Comparison of ENCODE assay signal across 7 mouse cellular contexts in the genomic region with DNA sequence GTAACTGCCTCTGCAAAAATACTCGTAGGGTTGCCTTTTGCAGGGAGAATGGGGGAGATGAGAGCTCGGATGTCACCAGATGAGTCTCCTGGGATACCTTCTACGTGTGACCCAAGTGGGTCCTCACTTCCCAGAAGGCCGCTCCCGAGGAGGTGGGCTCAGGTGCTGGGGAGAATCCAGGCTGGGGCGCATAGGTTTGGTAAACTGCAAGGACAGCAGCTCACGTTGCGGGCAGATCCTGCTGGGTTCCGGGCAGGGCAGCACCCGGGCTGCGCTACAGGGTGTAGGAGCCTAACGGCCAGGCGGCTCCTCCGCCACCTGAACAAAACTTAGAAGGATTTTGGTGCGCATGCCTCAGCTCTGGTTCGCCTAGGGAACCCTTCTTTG. TPM values are rescaled to one million over a fixed set of nuclear protein-coding genes. Genes with fewer than 3 reads are reported as not detected.
DNase-seq lines count a peak whose midpoint lies in the region; ATAC-seq and TF ChIP-seq lines count a peak whose summit lies in the region.

No protein-coding gene starts in this region.

- H3K27me3 ChIP-seq in lung, postnatal 0 days (replicated peaks; ENCODE audit: insufficient read depth, low read length) = no peaks in the 10 kb centered on the region
- peaks cover 23% of the 10 kb centered on the region for H3K27me3 ChIP-seq in heart, embryonic 14.5 days (ENCODE audit: control insufficient read depth, insufficient read depth, low read length)
- H3K27me3 ChIP-seq in liver, embryonic 14.5 days (ENCODE audit: control insufficient read depth, insufficient read depth, low read length) = peaks cover 28% of the 10 kb centered on the region

- H3K9ac ChIP-seq in lung, postnatal 0 days (replicated peaks; ENCODE audit: low read depth) = peak overlapping the region; percentile 63
- H3K9ac ChIP-seq in heart, embryonic 14.5 days (ENCODE audit: low read length) = peak overlapping the region; percentile 73
- H3K9ac ChIP-seq in liver, embryonic 14.5 days (replicated peaks) = no peak overlapping the region

- peaks cover 9% of the 10 kb centered on the region; the same call in 1 of the 2 replicates for H3K4me1 ChIP-seq in lung, postnatal 0 days (ENCODE audit: insufficient read depth, low read depth, low read length)
- peaks cover 3 to 6% of the 10 kb centered on the region in 2 experiments; a peak in 2 of 4 replicates for H3K4me1 ChIP-seq in heart, embryonic 14.5 days (ENCODE audit: control insufficient read depth in 2 of 2, insufficient read depth in 2 of 2, low read length in 2 of 2)
- 0 out of 4 replicates have a peak, but pooled peaks cover 0 to 1% of the 10 kb centered on the region in 2 experiments for H3K4me1 ChIP-seq in liver, embryonic 14.5 days (replicated peaks; ENCODE audit: control insufficient read depth in 2 of 2, insufficient read depth in 2 of 2, low read length in 1 of 2)

- under 1% methylated on average over 16 of the region's 16 CpGs for WGBS in lung, postnatal 0 days
- 1% methylated on average over 16 of the region's 16 CpGs for WGBS in heart, embryonic 14.5 days
- 1% methylated on average over 16 of the region's 16 CpGs for WGBS in liver, embryonic 14.5 days (ENCODE audit: insufficient replicate concordance)

- no peaks in the 10 kb centered on the region for H3K36me3 ChIP-seq in lung, postnatal 0 days (ENCODE audit: insufficient read depth, low read length)
- H3K36me3 ChIP-seq in heart, embryonic 14.5 days (ENCODE audit: control insufficient read depth, insufficient read depth, low read length) = no peaks in the 10 kb centered on the region
- no peaks in the 10 kb centered on the region for H3K36me3 ChIP-seq in liver, embryonic 14.5 days (replicated peaks; ENCODE audit: control insufficient read depth, insufficient read depth, low read depth)

- DNase-seq in lung, postnatal 0 days (ENCODE audit: low spot score) = peak; percentile 19
- DNase-seq in lung, postnatal 10 days = no peak
- DNase-seq in embryo, embryonic 11.5 days (ENCODE audit: low read depth, low spot score) = peak; percentile 11
- no peak for DNase-seq in liver, embryonic 14.5 days (ENCODE audit: low read depth in 3 of 3, low spot score in 3 of 3)
- DNase-seq in right cerebral cortex, adult 2 months (ENCODE audit: low spot score in 2 of 2) = no peak

- no peak; the same call in 1 of the 2 replicates for TF ChIP-seq CTCF in lung, postnatal 0 days (IDR thresholded peaks at IDR 0.05)
- TF ChIP-seq CTCF in liver, embryonic 14.5 days (IDR thresholded peaks at IDR 0.05; ENCODE audit: low read depth) = no peak

- peak overlapping the region; percentile 64 for H3K27ac ChIP-seq in lung, postnatal 0 days (ENCODE audit: low read length)
- H3K27ac ChIP-seq in heart, embryonic 14.5 days (replicated peaks in 1 of 2; ENCODE audit: control insufficient read depth in 1 of 2, insufficient read depth in 1 of 2, low read depth in 2 of 2, low read length in 2 of 2) = no peak overlapping the region
- no peak overlapping the region for H3K27ac ChIP-seq in liver, embryonic 14.5 days

- no peaks in the 10 kb centered on the region for H3K9me3 ChIP-seq in lung, postnatal 0 days (ENCODE audit: low read length)
- H3K9me3 ChIP-seq in heart, embryonic 14.5 days (ENCODE audit: control insufficient read depth, low read length) = no peaks in the 10 kb centered on the region
- H3K9me3 ChIP-seq in liver, embryonic 14.5 days (ENCODE audit: control insufficient read depth, low read length) = no peaks in the 10 kb centered on the region

- no peak for ATAC-seq in lung, postnatal 0 days
- ATAC-seq in heart, embryonic 14.5 days (ENCODE audit: insufficient number of reproducible peaks, insufficient read depth, low FRiP score, low read depth) = no peak
- no peak for ATAC-seq in liver, embryonic 14.5 days (ENCODE audit: insufficient read depth)
- no peak for ATAC-seq in erythroid progenitor cell, adult 5-6 weeks (replicated peaks; ENCODE audit: low FRiP score, poor library complexity, severe bottlenecking)

- H3K4me2 ChIP-seq in lung, postnatal 0 days (replicated peaks; ENCODE audit: low read depth, low read length) = peak overlapping the region; percentile 93
- H3K4me2 ChIP-seq in heart, embryonic 14.5 days (ENCODE audit: low read length) = peak overlapping the region; percentile 99
- H3K4me2 ChIP-seq in liver, embryonic 14.5 days (ENCODE audit: low read depth) = peak overlapping the region; percentile 63

- no peak for TF ChIP-seq EP300 in lung, postnatal 0 days (IDR thresholded peaks at IDR 0.05)
- TF ChIP-seq EP300 in liver, embryonic 14.5 days (IDR thresholded peaks at IDR 0.05; ENCODE audit: low read depth) = no peak

- peak overlapping the region; percentile 67 for H3K4me3 ChIP-seq in lung, postnatal 0 days (ENCODE audit: low read depth, low read length)
- peak overlapping the region; percentile 67 to 72 for H3K4me3 ChIP-seq in heart, embryonic 14.5 days (ENCODE audit: control insufficient read depth in 1 of 2, insufficient read depth in 1 of 2, low read depth in 1 of 2, low read length in 2 of 2)
- peak overlapping the region; percentile 49 to 50 for H3K4me3 ChIP-seq in liver, embryonic 14.5 days (ENCODE audit: insufficient read depth in 1 of 2, low read depth in 2 of 2, low read length in 2 of 2)

RNA-seq across cellular contexts. Expression of a gene that starts 0.7 kb away (rescaled TPM):
- 24.8 and 25.4 TPM in 2 replicates for polyA plus RNA-seq in lung, postnatal 0 days (2015; fragmentation: Nextera tagmentation; extraction: Ambion mirVana)
- 0.74 and 0.76 TPM in 2 replicates for polyA plus RNA-seq in heart, embryonic 14.5 days (2014; fragmentation: Nextera tagmentation; extraction: Ambion mirVana)
- 0.26 and 0.27 TPM in 2 replicates for polyA plus RNA-seq in liver, embryonic 14.5 days (2012; rRNA removed)
- 0.28 and 0.39 TPM in 2 replicates for polyA plus RNA-seq in liver, embryonic 14.5 days (2014; fragmentation: Nextera tagmentation; extraction: Ambion mirVana)
- 0.36 and 0.42 TPM in 2 replicates for total RNA-seq in erythroid progenitor cell, adult 5-6 weeks (2015; ENCODE audit: low replicate concordance)
- 0.39 and 4.5 TPM in 2 replicates for total RNA-seq in erythroid progenitor cell, adult 5-6 weeks (2017; ENCODE audit: low replicate concordance)

RNA-seq across cellular contexts. Expression of a gene that starts 41.1 kb away (rescaled TPM):
- polyA plus RNA-seq in lung, postnatal 0 days (2015; fragmentation: Nextera tagmentation; extraction: Ambion mirVana) = 1.6 and 1.8 TPM in 2 replicates
- polyA plus RNA-seq in heart, embryonic 14.5 days (2014; fragmentation: Nextera tagmentation; extraction: Ambion mirVana) = 0.92 and 1.6 TPM in 2 replicates
- polyA plus RNA-seq in liver, embryonic 14.5 days (2012; rRNA removed) = 0.15 TPM in 1 of 2 replicates, not detected in the other
- polyA plus RNA-seq in liver, embryonic 14.5 days (2014; fragmentation: Nextera tagmentation; extraction: Ambion mirVana) = not detected in 2 replicates
- total RNA-seq in erythroid progenitor cell, adult 5-6 weeks (2015; ENCODE audit: low replicate concordance) = not detected in 2 replicates
- not detected in 2 replicates for total RNA-seq in erythroid progenitor cell, adult 5-6 weeks (2017; ENCODE audit: low replicate concordance)

Comparison
In these comparisons a context has a peak if more than half of its experiments do, and no peak if none do; other contexts are left out.
1. DNase-seq: peak in lung, postnatal 0 days (single experiment) and embryo, embryonic 11.5 days (single experiment); none in lung, postnatal 10 days (single experiment), liver, embryonic 14.5 days (0 of 3) and right cerebral cortex, adult 2 months (0 of 2).
2. RNA of a gene that starts 0.7 kb away (polyA plus RNA-seq): 24.8 to 25.4 TPM in lung, postnatal 0 days; 0.74 to 0.76 TPM in heart, embryonic 14.5 days and 0.26 to 0.39 TPM in liver, embryonic 14.5 days; every median in the first group is over 10 times any median in the second.
3. Peak in every context shown above with its lines, with median percentiles within 50 percentile points of each other: H3K4me2 ChIP-seq and H3K4me3 ChIP-seq.